Mouse (Mus musculus) heart, postnatal 0 days (tissue): ENCODE measurements at regions not wholly inside any gene's neighbourhood (a gene's known extent, or its start where the extent isn't known, plus 50 kb on each side); places are given as distances from the start of the nearest gene placed in this dataset.

ENCODE experiments used
- CTCF ChIP-seq: IDR thresholded peaks from 2 replicates; pipeline ENCODE4 v1.5.1; 2016; ENCODE audit warnings: antibody characterized with exemption, control low read depth, low read depth
- EP300 ChIP-seq: IDR thresholded peaks from 2 replicates; pipeline ENCODE4 v1.6.1; 2016; ENCODE audit warnings: antibody characterized with exemption, low read depth

GRCm38 (mm10) chr16:28984931-28985330 lies 55.5 kb upstream of the Mb21d2 start:
- no peak for TF ChIP-seq CTCF
- TF ChIP-seq EP300: no peak
